ENCODE assay signal across 20 mouse cellular contexts in the genomic region with DNA sequence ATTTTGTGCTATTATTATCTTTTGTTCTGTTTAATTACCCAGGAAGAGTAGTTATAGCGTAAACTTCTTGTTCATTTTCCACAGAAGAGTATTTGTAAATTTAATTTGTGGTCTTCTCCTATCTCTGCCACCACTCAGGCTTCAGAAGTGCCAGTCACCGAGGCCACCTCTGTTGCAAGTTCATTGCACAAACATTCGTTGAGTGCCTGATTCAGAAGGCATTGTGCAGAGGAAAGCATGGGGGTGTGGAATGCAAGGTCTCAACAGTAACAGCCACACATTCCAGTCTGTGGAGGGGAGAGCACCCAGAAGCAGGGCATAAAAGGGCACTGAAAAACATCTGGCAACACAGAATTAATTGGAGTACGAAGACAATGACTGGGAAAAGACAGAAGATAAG.
DNase-seq lines count a peak whose midpoint lies in the region; TF ChIP-seq lines count a peak whose summit lies in the region.
"Had no signal": no experiment of that assay in that cellular context is flagged by ENCODE, and none has a peak within 500 bp of the region (broad histone marks: within the 10 kb centered on the region; RNA-seq: fewer than 3 reads in every experiment).

No protein-coding gene starts in this region.

- TF ChIP-seq POLR2A in lung, adult 2 months (IDR thresholded peaks at IDR 0.05; ENCODE audit: borderline replicate concordance, extremely low read depth, low read depth, low read length), result no peak

- no peaks in the 10 kb centered on the region for H3K4me1 ChIP-seq in heart, embryonic 10.5 days
- no peaks in the 10 kb centered on the region for H3K4me1 ChIP-seq in lung, adult 2 months (ENCODE audit: control insufficient read depth, insufficient read depth, low read length)
- H3K4me1 ChIP-seq: embryonic facial prominence, embryonic 13.5 days; hindbrain, embryonic 15.5 days; kidney, embryonic 15.5 days; limb, embryonic 15.5 days; midbrain, embryonic 10.5 days; neural tube, embryonic 13.5 days had no signal

- H3K9me3 ChIP-seq in heart, embryonic 10.5 days, result no peaks in the 10 kb centered on the region
- H3K9me3 ChIP-seq: hindbrain, embryonic 15.5 days; kidney, embryonic 15.5 days; limb, embryonic 15.5 days; midbrain, embryonic 10.5 days; neural tube, embryonic 13.5 days had no signal

- H3K36me3 ChIP-seq in heart, embryonic 10.5 days, result no peaks in the 10 kb centered on the region
- H3K36me3 ChIP-seq: embryonic facial prominence, embryonic 13.5 days; hindbrain, embryonic 15.5 days; kidney, embryonic 15.5 days; limb, embryonic 15.5 days; midbrain, embryonic 10.5 days; neural tube, embryonic 13.5 days had no signal

- H3K4me3 ChIP-seq in heart, embryonic 10.5 days, result no peak overlapping the region
- no peak overlapping the region for H3K4me3 ChIP-seq in lung, adult 2 months (replicated peaks; ENCODE audit: extremely low read depth, low read depth, low read length)
- H3K4me3 ChIP-seq: embryonic facial prominence, embryonic 13.5 days; hindbrain, embryonic 15.5 days; kidney, embryonic 15.5 days; limb, embryonic 15.5 days; midbrain, embryonic 10.5 days; neural tube, embryonic 13.5 days had no signal

- no peaks in the 10 kb centered on the region for H3K27me3 ChIP-seq in heart, embryonic 10.5 days (ENCODE audit: insufficient read depth, poor library complexity, severe bottlenecking)
- H3K27me3 ChIP-seq: embryonic facial prominence, embryonic 13.5 days; hindbrain, embryonic 15.5 days; kidney, embryonic 15.5 days; limb, embryonic 15.5 days; neural tube, embryonic 13.5 days; Patski had no signal

- WGBS in heart, embryonic 10.5 days, result 36% methylated on average over 4 of the region's 4 CpGs
- 24% methylated on average over 4 of the region's 4 CpGs for WGBS in lung, adult 2 months

- DNase-seq in heart, embryonic 10.5 days (ENCODE audit: low spot score), result peak; percentile 80
- no peak for DNase-seq in heart, adult 18-20 months
- peak; percentile 3 to 5 for DNase-seq in lung, adult 18-20 months
- DNase-seq in lung, adult 2 months, result no peak
- DNase-seq in ZHBTc4 (ENCODE audit: low read depth, low spot score), result peak; percentile 15
- peak; percentile 19 for DNase-seq in retina, embryonic 14.5 days (ENCODE audit: low spot score)
- no peak for DNase-seq in urinary bladder, postnatal 10 days (ENCODE audit: low spot score)
- DNase-seq: B cell, adult 2 months; cerebellum, adult 11-12 months; cerebellum, postnatal 36 days; gastrocnemius, postnatal 10 days; lung, embryonic 14.5 days; thymus, postnatal 36 days had no signal

- H3K27ac ChIP-seq in heart, embryonic 10.5 days, result no peak overlapping the region; the same call in 1 of the 2 replicates
- H3K27ac ChIP-seq: embryonic facial prominence, embryonic 13.5 days; hindbrain, embryonic 15.5 days; kidney, embryonic 15.5 days; limb, embryonic 15.5 days; midbrain, embryonic 10.5 days; neural tube, embryonic 13.5 days had no signal

- TF ChIP-seq CTCF in lung, adult 2 months (IDR thresholded peaks at IDR 0.05; ENCODE audit: insufficient read depth, low read length), result no peak

Comparison
In these comparisons a context has a peak if more than half of its experiments do, and no peak if none do; other contexts are left out.
1. DNase-seq: peak in heart, embryonic 10.5 days (single experiment), lung, adult 18-20 months (2 of 2), ZHBTc4 (single experiment) and retina, embryonic 14.5 days (single experiment); none in heart, adult 18-20 months (0 of 2), lung, adult 2 months (single experiment) and urinary bladder, postnatal 10 days (single experiment).